Mouse (Mus musculus): Measurements from ENCODE around the gene Barhl2.

GRCm38 (mm10) chr5:106415734-106416133, 42.2 kb downstream of the Barhl2 start:
- TF ChIP-seq GATA1 (IDR thresholded peaks at IDR 0.05; ENCODE audit: borderline replicate concordance, low read length) (no peak), FLI1 (IDR thresholded peaks at IDR 0.05; ENCODE audit: low read length) (no peak)
